Mouse (Mus musculus): ENCODE results near the gene Mrgprg. TPM values are rescaled to one million over a fixed set of nuclear protein-coding genes. Genes with fewer than 3 reads are reported as not detected.

Gene Mrgprg
- polyA plus RNA-seq (2015; fragmentation: Nextera tagmentation; extraction: Ambion mirVana), result not detected in 2 replicates

DNA sequence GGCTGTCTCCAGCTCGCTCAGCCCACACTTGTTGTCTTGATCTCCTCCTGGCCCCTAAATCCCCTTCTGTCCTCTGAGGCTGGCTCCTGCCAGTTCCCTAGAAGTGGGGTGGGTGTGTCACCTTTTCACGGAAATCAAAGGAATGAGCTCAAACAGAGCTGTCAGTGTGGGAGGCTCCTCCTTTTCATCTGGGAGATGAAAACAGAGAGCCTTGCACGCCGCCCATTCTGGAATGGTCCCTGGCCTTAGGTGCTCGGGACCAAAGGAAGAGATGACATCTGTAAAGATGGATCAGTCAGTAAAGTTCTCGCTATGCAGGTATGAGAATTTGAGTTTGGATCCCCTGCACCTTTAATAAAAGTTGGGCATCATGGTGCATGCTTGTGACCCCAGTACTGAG lies at the start of gene Mrgprg:
Mrgprg (minus strand) TSS at position 101 of the 400 bp plus-strand sequence.
- H3K4me3 ChIP-seq (replicated peaks), result no peak within 1 kb of the TSS
- no peaks in the 10 kb centered on the region for H3K4me1 ChIP-seq
- ATAC-seq (ENCODE audit: insufficient read depth, low FRiP score, low read depth), result no peak
- H3K27ac ChIP-seq, result no peak within 1 kb of the TSS
- no peak within 1 kb of the TSS for H3K9ac ChIP-seq
- 38% methylated on average over 6 of the region's 6 CpGs for WGBS
- peaks cover 4% of the 10 kb centered on the region; the same call in 1 of the 2 replicates for H3K27me3 ChIP-seq (replicated peaks)
- no peaks in the 10 kb centered on the region for H3K9me3 ChIP-seq
- no peaks in the 10 kb centered on the region for H3K36me3 ChIP-seq
- H3K4me2 ChIP-seq, result no peak within 1 kb of the TSS

DNA sequence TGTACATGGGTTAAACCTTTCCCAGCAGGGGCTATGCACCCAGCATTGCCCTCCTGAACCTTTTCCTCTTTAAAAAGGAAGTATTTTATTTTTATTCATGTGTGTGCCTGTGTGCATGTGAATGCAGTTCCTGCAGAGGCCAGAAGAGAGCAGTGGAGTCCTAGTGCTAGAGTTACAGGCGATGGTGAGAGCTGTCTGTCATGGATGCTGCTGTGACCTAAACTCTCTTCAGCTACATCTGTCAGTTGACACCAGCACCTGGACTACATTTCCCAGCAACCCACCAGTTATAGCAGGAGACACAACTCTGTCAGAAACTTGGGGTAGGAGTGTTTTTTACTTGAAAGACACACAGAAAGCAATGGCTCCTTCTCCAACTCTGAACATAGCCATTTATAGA lies 42.1 kb upstream of the Mrgprg start:
- Histone ChIP-seq H3K9me3 (no peaks in the 10 kb centered on the region), H3K4me3 (replicated peaks) (no peak overlapping the region), H3K36me3 (peaks cover 28% of the 10 kb centered on the region), H3K27ac (no peak overlapping the region), H3K9ac (no peak overlapping the region), H3K4me1 (0 out of 2 replicates have a peak, but pooled peaks cover 12% of the 10 kb centered on the region), H3K4me2 (no peak overlapping the region), H3K27me3 (replicated peaks) (no peaks in the 10 kb centered on the region)
- ATAC-seq (ENCODE audit: insufficient read depth, low FRiP score, low read depth), result no peak
- WGBS, result 53% methylated on average over 1 of the region's 1 CpGs

DNA sequence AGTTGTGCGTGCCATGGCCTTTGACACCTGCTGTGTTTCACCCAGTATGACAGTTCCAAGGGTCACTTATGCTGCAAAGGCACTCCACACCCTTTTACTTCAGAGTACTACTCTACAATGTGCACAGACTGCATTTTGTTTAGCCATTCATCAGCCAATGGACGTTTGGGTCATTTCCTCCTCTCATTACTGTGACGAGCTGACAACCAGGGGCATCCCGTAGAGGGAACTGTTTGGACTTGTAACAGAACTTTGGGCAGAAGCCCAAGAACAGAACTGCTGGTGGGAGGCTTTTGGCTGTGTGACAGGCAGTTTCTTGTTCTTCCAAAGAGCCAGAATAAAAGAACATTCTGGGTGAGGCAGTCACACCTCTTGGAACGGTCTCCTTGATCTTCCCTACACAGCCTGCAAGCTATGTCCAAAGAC lies 38.4 kb upstream of the Mrgprg start:
- WGBS, result 31% methylated on average over 5 of the region's 5 CpGs
- H3K4me1 ChIP-seq, result 0 out of 2 replicates have a peak, but pooled peaks cover 12% of the 10 kb centered on the region
- peak overlapping the region; percentile 23; the same call in 1 of the 2 replicates for H3K27ac ChIP-seq
- H3K36me3 ChIP-seq, result peaks cover 22% of the 10 kb centered on the region
- ATAC-seq (ENCODE audit: insufficient read depth, low FRiP score, low read depth), result peak; percentile 33; the same call in 1 of the 2 replicates
- no peaks in the 10 kb centered on the region for H3K9me3 ChIP-seq
- no peaks in the 10 kb centered on the region for H3K27me3 ChIP-seq (replicated peaks)
- no peak overlapping the region for H3K4me2 ChIP-seq
- no peak overlapping the region for H3K4me3 ChIP-seq (replicated peaks)
- H3K9ac ChIP-seq, result no peak overlapping the region

DNA sequence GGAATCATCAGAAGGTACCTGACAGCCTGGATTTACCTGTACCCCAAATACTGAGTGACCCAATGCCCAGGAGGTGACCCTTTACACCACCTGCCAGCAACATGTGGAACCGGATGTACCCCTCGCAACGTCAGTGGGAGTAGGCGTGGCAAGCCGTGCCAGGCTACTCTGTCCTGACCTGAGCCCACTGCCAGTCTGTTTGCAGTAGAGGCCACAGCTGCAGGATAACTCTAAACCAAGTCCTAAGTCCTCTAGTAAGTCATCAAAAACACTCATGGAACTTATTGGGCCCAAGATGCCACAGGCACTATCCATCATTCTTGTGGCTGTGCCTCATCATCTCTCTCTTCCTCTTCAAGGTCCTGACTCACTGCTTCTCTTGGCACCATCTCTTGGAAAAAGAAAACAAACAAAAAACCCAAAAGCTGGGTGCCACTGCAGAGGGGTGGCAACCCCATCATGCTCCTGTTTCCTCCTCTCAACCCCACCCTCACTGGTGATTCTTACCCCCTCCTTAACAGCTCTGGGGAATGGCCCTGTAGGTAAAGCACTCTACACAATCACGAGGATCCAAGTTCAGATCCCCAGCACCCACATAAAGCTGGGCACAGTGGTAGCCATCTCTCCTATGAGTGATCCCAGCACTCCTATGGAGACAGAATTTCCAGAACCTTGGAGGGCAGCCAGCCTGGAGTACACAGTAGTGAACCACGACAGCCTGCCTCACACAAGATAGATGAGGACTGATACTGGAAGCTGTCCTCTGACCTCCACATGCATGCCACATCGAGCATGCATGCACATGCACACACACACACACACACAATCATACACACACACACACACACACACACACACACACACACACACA lies 34.6 kb upstream of the Mrgprg start:
- Histone ChIP-seq H3K36me3 (peaks cover 35% of the 10 kb centered on the region), H3K9ac (no peak overlapping the region), H3K9me3 (no peaks in the 10 kb centered on the region), H3K4me1 (0 out of 2 replicates have a peak, but pooled peaks cover 12% of the 10 kb centered on the region), H3K27me3 (replicated peaks) (no peaks in the 10 kb centered on the region), H3K4me2 (no peak overlapping the region), H3K27ac (peak overlapping the region; percentile 48), H3K4me3 (replicated peaks) (no peak overlapping the region)
- 77% methylated on average over 8 of the region's 8 CpGs for WGBS
- no peak for ATAC-seq (ENCODE audit: insufficient read depth, low FRiP score, low read depth)

DNA sequence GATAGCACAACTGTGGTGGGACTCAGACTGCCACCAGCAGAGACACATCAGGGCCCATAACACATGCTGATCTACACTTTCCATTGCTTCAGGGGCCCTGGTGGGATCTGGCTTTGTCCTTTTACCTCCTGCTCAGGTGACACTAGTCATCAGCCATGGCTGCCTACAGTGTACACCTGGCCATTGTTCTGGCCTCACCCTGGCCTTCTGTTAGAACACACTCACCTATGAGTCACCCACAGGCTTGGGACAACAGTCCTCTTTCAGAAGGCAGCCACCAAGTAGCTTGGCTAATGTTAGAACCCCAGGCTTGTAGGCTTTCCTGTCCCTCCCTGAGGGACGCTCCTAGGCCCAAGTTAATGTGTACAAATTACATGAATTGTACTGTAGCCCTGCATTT lies 34.0 kb upstream of the Mrgprg start:
- Histone ChIP-seq H3K4me1 (0 out of 2 replicates have a peak, but pooled peaks cover 10% of the 10 kb centered on the region), H3K9ac (no peak overlapping the region), H3K36me3 (peaks cover 40% of the 10 kb centered on the region), H3K27ac (peak overlapping the region; percentile 48), H3K4me3 (replicated peaks) (no peak overlapping the region), H3K27me3 (replicated peaks) (no peaks in the 10 kb centered on the region), H3K9me3 (no peaks in the 10 kb centered on the region), H3K4me2 (no peak overlapping the region)
- peak; percentile 68 for ATAC-seq (ENCODE audit: insufficient read depth, low FRiP score, low read depth)
- WGBS, result 65% methylated on average over 1 of the region's 1 CpGs

DNA sequence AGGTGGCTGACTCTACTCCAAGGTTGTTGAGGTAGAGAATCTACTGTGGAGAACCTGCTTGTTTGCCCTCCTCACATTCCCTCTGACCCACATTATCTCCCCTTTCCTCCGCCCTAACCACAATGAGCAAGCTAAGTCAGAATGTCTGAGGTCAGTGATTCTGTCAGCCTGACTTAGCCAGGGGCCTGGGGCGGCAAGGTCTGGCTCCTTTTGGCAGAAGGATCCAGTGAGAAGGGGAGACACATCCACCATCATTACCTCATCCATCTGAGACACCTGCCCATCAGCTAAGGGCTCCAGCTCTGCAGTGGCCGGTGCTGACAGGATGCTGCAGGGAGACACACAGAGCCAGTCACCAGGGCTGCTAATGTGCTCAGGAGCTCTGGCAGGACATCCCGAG lies 32.0 kb upstream of the Mrgprg start:
- WGBS, result 83% methylated on average over 4 of the region's 4 CpGs
- peaks cover 43% of the 10 kb centered on the region for H3K36me3 ChIP-seq
- no peak for ATAC-seq (ENCODE audit: insufficient read depth, low FRiP score, low read depth)
- H3K27me3 ChIP-seq (replicated peaks), result no peaks in the 10 kb centered on the region
- no peak overlapping the region for H3K4me2 ChIP-seq
- no peak overlapping the region for H3K9ac ChIP-seq
- no peaks in the 10 kb centered on the region for H3K9me3 ChIP-seq
- no peaks in the 10 kb centered on the region for H3K4me1 ChIP-seq
- no peak overlapping the region for H3K4me3 ChIP-seq (replicated peaks)
- H3K27ac ChIP-seq, result no peak overlapping the region

DNA sequence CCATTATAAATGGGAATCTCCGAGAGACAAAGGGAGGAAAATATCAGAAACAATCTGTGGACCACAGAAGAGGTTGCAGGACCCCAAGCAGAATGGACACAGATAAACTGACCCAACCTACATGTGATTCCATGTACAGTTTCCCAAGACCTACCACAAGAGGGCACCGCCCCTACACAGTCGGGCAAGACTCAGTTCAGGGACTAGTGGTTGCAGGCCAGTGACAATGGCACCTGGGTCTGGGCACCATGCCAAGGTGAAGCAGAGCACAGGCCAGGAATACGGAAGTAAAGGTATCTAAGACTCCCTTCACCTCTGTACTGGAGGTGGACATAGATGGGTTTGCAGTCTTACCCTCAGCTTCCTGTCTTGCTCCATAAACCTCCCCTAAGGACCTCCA lies 26.3 kb upstream of the Mrgprg start:
- Histone ChIP-seq H3K9ac (no peak overlapping the region), H3K27me3 (replicated peaks) (no peaks in the 10 kb centered on the region), H3K9me3 (no peaks in the 10 kb centered on the region), H3K4me3 (replicated peaks) (no peak overlapping the region), H3K4me1 (no peaks in the 10 kb centered on the region), H3K36me3 (peaks cover 20% of the 10 kb centered on the region), H3K27ac (no peak overlapping the region), H3K4me2 (no peak overlapping the region)
- peak; percentile 84 for ATAC-seq (ENCODE audit: insufficient read depth, low FRiP score, low read depth)
- WGBS, result 59% methylated on average over 4 of the region's 4 CpGs

DNA sequence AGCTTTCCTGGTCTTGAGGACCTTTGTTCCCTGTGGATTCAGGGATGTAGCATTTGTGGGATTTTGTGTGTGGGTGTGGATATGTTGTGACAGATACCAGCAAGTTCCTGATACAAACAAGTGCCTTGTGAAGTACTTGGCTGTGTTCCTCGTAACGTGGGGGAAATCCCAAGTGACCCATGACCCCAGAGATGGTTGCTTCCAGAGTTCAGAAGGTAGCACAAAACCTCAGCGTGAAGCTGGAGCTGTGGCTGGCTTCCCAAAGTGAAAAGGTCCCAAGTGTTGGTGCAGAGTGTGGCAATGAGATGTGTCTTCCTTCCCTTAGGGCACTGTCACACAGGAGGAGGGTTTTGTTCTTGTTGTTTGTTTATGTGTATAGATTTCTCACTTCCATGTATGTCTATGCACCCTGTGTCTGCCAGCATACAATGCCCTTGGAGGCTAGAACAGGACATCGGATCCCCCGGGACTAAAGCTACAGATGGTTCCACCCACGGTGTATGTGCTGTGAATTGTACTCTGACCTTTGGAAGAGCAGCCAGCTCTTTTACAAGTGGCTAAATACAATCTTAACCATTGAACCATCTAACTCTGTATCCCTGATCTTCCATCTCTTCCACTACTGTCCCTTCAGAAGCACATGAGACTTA lies 25.7 kb upstream of the Mrgprg start:
- ATAC-seq (ENCODE audit: insufficient read depth, low FRiP score, low read depth), result no peak
- no peak overlapping the region for H3K9ac ChIP-seq
- H3K27ac ChIP-seq, result no peak overlapping the region
- H3K36me3 ChIP-seq, result peaks cover 15% of the 10 kb centered on the region; the same call in 1 of the 2 replicates
- H3K4me2 ChIP-seq, result no peak overlapping the region
- no peaks in the 10 kb centered on the region for H3K4me1 ChIP-seq
- no peaks in the 10 kb centered on the region for H3K9me3 ChIP-seq
- 70% methylated on average over 6 of the region's 6 CpGs for WGBS
- H3K4me3 ChIP-seq (replicated peaks), result no peak overlapping the region
- no peaks in the 10 kb centered on the region for H3K27me3 ChIP-seq (replicated peaks)

DNA sequence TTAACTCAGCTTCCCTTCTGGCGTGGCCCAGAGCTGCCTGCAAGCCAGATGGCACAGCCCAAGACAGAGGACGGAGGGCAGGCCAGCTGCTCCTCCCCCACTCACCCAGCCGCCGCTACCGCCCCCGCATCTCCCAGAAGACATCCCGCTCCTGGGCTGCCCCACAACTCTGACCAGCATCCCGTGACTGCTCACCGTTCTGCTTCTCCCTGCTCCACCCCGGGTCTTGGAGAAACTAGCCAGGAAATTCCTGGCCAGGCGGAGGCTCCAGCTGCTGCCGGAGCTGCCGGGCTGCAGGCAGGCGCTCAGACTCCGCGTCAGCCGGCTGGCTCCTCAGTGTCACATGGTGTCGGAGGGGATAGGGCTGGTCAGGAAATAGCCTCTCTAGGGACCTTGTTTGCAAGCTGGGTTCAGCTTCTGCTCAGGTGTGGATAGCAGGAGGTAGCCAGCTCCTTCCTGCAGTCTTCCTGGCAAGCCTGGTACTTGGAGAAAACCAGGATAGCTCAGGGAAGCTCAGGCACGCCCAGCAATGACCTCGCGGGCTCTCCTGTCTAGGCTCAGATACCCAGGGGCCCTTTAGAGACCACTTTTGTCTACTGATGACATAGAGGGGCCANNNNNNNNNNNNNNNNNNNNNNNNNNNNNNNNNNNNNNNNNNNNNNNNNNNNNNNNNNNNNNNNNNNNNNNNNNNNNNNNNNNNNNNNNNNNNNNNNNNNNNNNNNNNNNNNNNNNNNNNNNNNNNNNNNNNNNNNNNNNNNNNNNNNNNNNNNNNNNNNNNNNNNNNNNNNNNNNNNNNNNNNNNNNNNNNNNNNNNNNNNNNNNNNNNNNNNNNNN lies 17.4 kb upstream of the Mrgprg start, which contains the start of gene Mrgpre:
Mrgpre (minus strand) TSS at position 505 of the 834 bp plus-strand sequence.
- ATAC-seq (ENCODE audit: insufficient read depth, low FRiP score, low read depth), result peak; percentile 87
- Histone ChIP-seq H3K27ac (peak within 1 kb of the TSS; percentile 72), H3K9me3 (no peaks in the 10 kb centered on the region), H3K27me3 (replicated peaks) (no peaks in the 10 kb centered on the region), H3K9ac (0 out of 2 replicates have a peak within 1 kb of the TSS, but pooled peaks have one; percentile 6), H3K4me2 (peak within 1 kb of the TSS; percentile 74), H3K4me3 (replicated peaks) (peak within 1 kb of the TSS; percentile 43), H3K36me3 (no peaks in the 10 kb centered on the region), H3K4me1 (peaks cover 20% of the 10 kb centered on the region)
- WGBS, result 2% methylated on average over 21 of the region's 21 CpGs

DNA sequence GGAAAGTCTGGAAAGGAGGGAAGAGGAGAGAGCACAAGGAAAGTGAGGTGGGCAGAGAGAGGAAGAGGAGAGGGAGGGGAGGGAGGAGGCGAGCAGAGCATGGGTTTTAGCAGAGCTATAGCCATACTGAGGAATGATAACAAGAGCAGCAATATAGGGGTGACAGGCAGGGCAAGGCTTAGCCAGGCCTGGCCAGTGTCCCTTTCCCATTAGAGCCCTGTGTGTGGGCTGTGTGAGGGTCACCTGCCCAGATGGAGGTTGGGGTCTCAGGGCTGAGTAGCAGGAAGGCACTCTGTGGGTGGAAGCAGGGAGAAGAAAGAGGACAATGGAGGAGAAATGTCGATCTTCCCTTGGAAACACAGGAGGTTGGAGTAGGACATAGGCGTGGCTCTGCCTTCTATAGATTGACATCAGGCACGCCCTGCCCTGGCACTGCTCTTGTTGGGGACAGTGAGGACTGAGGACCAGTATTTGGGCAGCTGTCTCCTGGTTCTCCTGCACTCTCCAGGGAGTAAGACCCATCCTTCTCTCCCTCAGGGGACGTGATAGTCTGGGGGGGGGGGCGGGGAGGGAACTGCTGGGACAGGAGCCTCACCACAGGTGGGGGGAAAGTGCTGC lies 16.7 kb upstream of the Mrgprg start:
- WGBS, result 20% methylated on average over 5 of the region's 6 CpGs
- Histone ChIP-seq H3K4me1 (peaks cover 20% of the 10 kb centered on the region), H3K36me3 (no peaks in the 10 kb centered on the region), H3K27me3 (replicated peaks) (no peaks in the 10 kb centered on the region), H3K4me2 (peak overlapping the region; percentile 74), H3K4me3 (replicated peaks) (peak overlapping the region; percentile 43), H3K9me3 (no peaks in the 10 kb centered on the region), H3K27ac (peak overlapping the region; percentile 72), H3K9ac (0 out of 2 replicates have a peak overlapping the region, but pooled peaks have one; percentile 6)
- ATAC-seq (ENCODE audit: insufficient read depth, low FRiP score, low read depth), result peak; percentile 59

DNA sequence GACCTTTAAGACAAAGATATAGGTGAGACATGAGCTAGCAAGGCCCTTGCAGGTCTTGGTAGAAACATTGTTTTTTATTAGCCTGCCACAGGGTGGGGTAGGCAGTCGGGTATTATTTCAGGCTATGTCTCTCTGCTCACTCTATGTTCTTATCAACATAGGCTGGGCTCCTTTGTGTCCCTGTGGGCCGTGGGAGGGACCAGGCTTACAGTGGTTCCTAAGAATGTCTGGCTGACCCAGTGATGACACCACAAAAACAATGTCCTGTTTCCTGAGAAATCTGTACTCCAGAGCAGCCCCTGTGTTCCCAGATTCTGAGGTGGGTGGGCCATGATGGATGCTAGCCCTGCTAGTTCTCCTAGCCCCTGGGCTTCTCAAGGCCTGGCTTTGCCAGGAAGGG lies 10.6 kb upstream of the Mrgprg start:
- Histone ChIP-seq H3K27ac (no peak overlapping the region), H3K4me2 (no peak overlapping the region), H3K4me1 (no peaks in the 10 kb centered on the region), H3K9ac (no peak overlapping the region), H3K27me3 (replicated peaks) (no peaks in the 10 kb centered on the region), H3K4me3 (replicated peaks) (no peak overlapping the region), H3K36me3 (no peaks in the 10 kb centered on the region), H3K9me3 (no peaks in the 10 kb centered on the region)
- no peak for ATAC-seq (ENCODE audit: insufficient read depth, low FRiP score, low read depth)
- WGBS, result 39% methylated on average over 2 of the region's 2 CpGs

Data from stomach, embryonic 15.5 days (tissue).